Mouse (Mus musculus): ENCODE data around the gene Lrrc74a. TPM values are rescaled to one million over a fixed set of nuclear protein-coding genes. Genes with fewer than 3 reads are reported as not detected.
A peak's percentile ranks its signal among the peaks of the same experiment; 100 is the strongest.

Lrrc74a gene
- polyA plus RNA-seq, 1 experiment from 2014 or later: not detected

GRCm38 (mm10) chr12:86806031-86806922, 72.1 kb downstream of the Lrrc74a start:
- no peak for TF ChIP-seq CTCF (IDR thresholded peaks at IDR 0.05; ENCODE audit: low read depth)
- TF ChIP-seq EP300 (optimal IDR thresholded peaks at IDR 0.05): no peak
- WGBS: 18% methylated on average over 19 of the region's 20 CpGs
- no peak overlapping the region for H3K4me2 ChIP-seq (replicated peaks; ENCODE audit: low read depth)
- no peaks in the 10 kb centered on the region for H3K9me3 ChIP-seq (ENCODE audit: control insufficient read depth, low read length)
- peak; percentile 55 for DNase-seq (ENCODE audit: low spot score)
- H3K4me1 ChIP-seq (replicated peaks; ENCODE audit: control insufficient read depth, insufficient read depth): peaks cover 20% of the 10 kb centered on the region
- no peak overlapping the region for H3K4me3 ChIP-seq (ENCODE audit: low read depth, low read length)
- H3K36me3 ChIP-seq (ENCODE audit: control insufficient read depth, insufficient read depth, low read length): no peaks in the 10 kb centered on the region
- no peak for ATAC-seq (ENCODE audit: low FRiP score, low TSS enrichment)
- H3K9ac ChIP-seq (ENCODE audit: low read length): no peak overlapping the region
- no peak overlapping the region for H3K27ac ChIP-seq (replicated peaks)
- H3K27me3 ChIP-seq (ENCODE audit: control insufficient read depth, insufficient read depth, low read length): no peaks in the 10 kb centered on the region

- no peak for DNase-seq (ENCODE audit: low spot score)
- no peaks in the 10 kb centered on the region for H3K9me3 ChIP-seq (ENCODE audit: control insufficient read depth, low read length)
- H3K4me1 ChIP-seq (replicated peaks; ENCODE audit: control insufficient read depth, insufficient read depth): peaks cover 14% of the 10 kb centered on the region
- 32% methylated on average over 5 of the region's 5 CpGs for WGBS
- no peak for ATAC-seq (ENCODE audit: low FRiP score, low TSS enrichment)
- H3K4me3 ChIP-seq (ENCODE audit: low read depth, low read length): no peak overlapping the region
- no peaks in the 10 kb centered on the region for H3K27me3 ChIP-seq (ENCODE audit: control insufficient read depth, insufficient read depth, low read length)
- TF ChIP-seq EP300 (optimal IDR thresholded peaks at IDR 0.05) (no peak), CTCF (IDR thresholded peaks at IDR 0.05; ENCODE audit: low read depth) (no peak)
- H3K36me3 ChIP-seq (ENCODE audit: control insufficient read depth, insufficient read depth, low read length): no peaks in the 10 kb centered on the region
- H3K4me2 ChIP-seq (replicated peaks; ENCODE audit: low read depth): no peak overlapping the region
- no peak overlapping the region for H3K27ac ChIP-seq (replicated peaks)
- no peak overlapping the region for H3K9ac ChIP-seq (ENCODE audit: low read length)
Observed at GRCm38 (mm10) chr12:86806923-86807794, 73.0 kb downstream of the Lrrc74a start.

GRCm38 (mm10) chr12:86807795-86808128, 73.6 kb downstream of the Lrrc74a start:
- Histone ChIP-seq H3K4me1 (replicated peaks; ENCODE audit: control insufficient read depth, insufficient read depth) (peaks cover 12% of the 10 kb centered on the region), H3K36me3 (ENCODE audit: control insufficient read depth, insufficient read depth, low read length) (no peaks in the 10 kb centered on the region), H3K4me2 (replicated peaks; ENCODE audit: low read depth) (no peak overlapping the region), H3K27ac (replicated peaks) (no peak overlapping the region), H3K27me3 (ENCODE audit: control insufficient read depth, insufficient read depth, low read length) (no peaks in the 10 kb centered on the region), H3K9ac (ENCODE audit: low read length) (no peak overlapping the region), H3K4me3 (ENCODE audit: low read depth, low read length) (no peak overlapping the region), H3K9me3 (ENCODE audit: control insufficient read depth, low read length) (no peaks in the 10 kb centered on the region)
- no peak for TF ChIP-seq CTCF (IDR thresholded peaks at IDR 0.05; ENCODE audit: low read depth)
- TF ChIP-seq EP300 (optimal IDR thresholded peaks at IDR 0.05): no peak
- ATAC-seq (ENCODE audit: low FRiP score, low TSS enrichment) (no peak), DNase-seq (ENCODE audit: low spot score) (no peak)
- 41% methylated on average over 4 of the region's 4 CpGs for WGBS

GRCm38 (mm10) chr12:86808856-86809255, 74.7 kb downstream of the Lrrc74a start:
- Histone ChIP-seq H3K27me3 (ENCODE audit: control insufficient read depth, insufficient read depth, low read length) (no peaks in the 10 kb centered on the region), H3K9ac (ENCODE audit: low read length) (no peak overlapping the region), H3K9me3 (ENCODE audit: control insufficient read depth, low read length) (no peaks in the 10 kb centered on the region), H3K36me3 (ENCODE audit: control insufficient read depth, insufficient read depth, low read length) (no peaks in the 10 kb centered on the region), H3K4me2 (replicated peaks; ENCODE audit: low read depth) (no peak overlapping the region), H3K4me3 (ENCODE audit: low read depth, low read length) (no peak overlapping the region), H3K4me1 (replicated peaks; ENCODE audit: control insufficient read depth, insufficient read depth) (peaks cover 9% of the 10 kb centered on the region), H3K27ac (replicated peaks) (no peak overlapping the region)
- 79% methylated on average over 4 of the region's 4 CpGs for WGBS
- DNase-seq (ENCODE audit: low spot score) (no peak), ATAC-seq (ENCODE audit: low FRiP score, low TSS enrichment) (no peak)
- TF ChIP-seq EP300 (optimal IDR thresholded peaks at IDR 0.05): no peak
- TF ChIP-seq CTCF (IDR thresholded peaks at IDR 0.05; ENCODE audit: low read depth): no peak

- Histone ChIP-seq H3K9ac (ENCODE audit: low read length) (no peak overlapping the region), H3K4me2 (replicated peaks; ENCODE audit: low read depth) (no peak overlapping the region), H3K9me3 (ENCODE audit: control insufficient read depth, low read length) (no peaks in the 10 kb centered on the region), H3K27me3 (ENCODE audit: control insufficient read depth, insufficient read depth, low read length) (no peaks in the 10 kb centered on the region), H3K4me3 (ENCODE audit: low read depth, low read length) (no peak overlapping the region), H3K4me1 (replicated peaks; ENCODE audit: control insufficient read depth, insufficient read depth) (peaks cover 9% of the 10 kb centered on the region), H3K27ac (replicated peaks) (no peak overlapping the region), H3K36me3 (ENCODE audit: control insufficient read depth, insufficient read depth, low read length) (no peaks in the 10 kb centered on the region)
- no peak for TF ChIP-seq EP300 (optimal IDR thresholded peaks at IDR 0.05)
- no peak for TF ChIP-seq CTCF (IDR thresholded peaks at IDR 0.05; ENCODE audit: low read depth)
- DNase-seq (ENCODE audit: low spot score) (no peak), ATAC-seq (ENCODE audit: low FRiP score, low TSS enrichment) (no peak)
- WGBS: 88% methylated on average over 1 of the region's 1 CpGs
Observed at GRCm38 (mm10) chr12:86810040-86810439, 75.9 kb downstream of the Lrrc74a start.

Measured in stomach, postnatal 0 days (tissue).